ENCODE assay signal across 10 mouse cellular contexts in the genomic region with DNA sequence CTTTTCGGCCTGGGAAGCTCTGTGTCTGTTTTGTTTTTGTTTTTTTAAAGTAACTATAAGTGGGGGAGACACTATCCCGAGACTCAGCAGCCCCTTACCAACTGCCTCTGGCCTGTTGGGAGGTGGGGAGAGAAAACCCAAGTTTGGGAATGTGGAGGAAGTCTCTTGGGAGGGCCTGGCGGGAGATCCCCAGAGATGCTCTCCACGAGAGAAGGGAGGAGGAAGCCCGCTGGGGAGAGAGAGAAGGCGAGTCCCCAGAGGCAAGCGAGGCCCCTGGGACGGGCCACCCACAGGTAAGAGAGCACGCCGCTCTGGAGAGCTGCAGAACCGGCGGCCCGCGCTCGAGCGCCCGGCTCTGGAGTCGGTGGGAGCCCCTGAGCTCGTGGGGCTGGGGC. TPM values are rescaled to one million over a fixed set of nuclear protein-coding genes. Genes with fewer than 3 reads are reported as not detected.
DNase-seq lines count a peak whose midpoint lies in the region; ATAC-seq and TF ChIP-seq lines count a peak whose summit lies in the region.
"Had no signal": no experiment of that assay in that cellular context is flagged by ENCODE, and none has a peak within 500 bp of the region (broad histone marks: within the 10 kb centered on the region; RNA-seq: fewer than 3 reads in every experiment).

No protein-coding gene starts in this region.

- H3K4me3 ChIP-seq in left cerebral cortex, adult 2 months, result peak overlapping the region; percentile 63
- H3K4me3 ChIP-seq in hindbrain, embryonic 14.5 days (replicated peaks; ENCODE audit: low read length), result peak overlapping the region; percentile 46
- peak overlapping the region; percentile 47 for H3K4me3 ChIP-seq in neural tube, embryonic 13.5 days
- H3K4me3 ChIP-seq: myocyte had no signal

- no peak for ATAC-seq in hindbrain, embryonic 14.5 days (ENCODE audit: low FRiP score)
- ATAC-seq in neural tube, embryonic 13.5 days (ENCODE audit: low read depth), result no peak
- ATAC-seq in erythroid progenitor cell, adult 5-6 weeks (replicated peaks; ENCODE audit: low FRiP score, poor library complexity, severe bottlenecking), result no peak

- TF ChIP-seq CTCF in left cerebral cortex, adult 2 months (IDR thresholded peaks at IDR 0.05), result no peak

- H3K9me3 ChIP-seq in hindbrain, embryonic 14.5 days (ENCODE audit: control insufficient read depth, low read length), result no peaks in the 10 kb centered on the region
- no peaks in the 10 kb centered on the region for H3K9me3 ChIP-seq in neural tube, embryonic 13.5 days

- no peaks in the 10 kb centered on the region for H3K36me3 ChIP-seq in hindbrain, embryonic 14.5 days (replicated peaks; ENCODE audit: control insufficient read depth, insufficient read depth)
- H3K36me3 ChIP-seq in neural tube, embryonic 13.5 days, result no peaks in the 10 kb centered on the region

- H3K9ac ChIP-seq in hindbrain, embryonic 14.5 days, result peak overlapping the region; percentile 75
- peak overlapping the region; percentile 79 for H3K9ac ChIP-seq in neural tube, embryonic 13.5 days

- H3K27me3 ChIP-seq in hindbrain, embryonic 14.5 days (ENCODE audit: control insufficient read depth, insufficient read depth, low read length), result peaks cover 91% of the 10 kb centered on the region
- H3K27me3 ChIP-seq in neural tube, embryonic 13.5 days, result peaks cover 98% of the 10 kb centered on the region

- H3K27ac ChIP-seq in left cerebral cortex, adult 2 months, result peak overlapping the region; percentile 96
- peak overlapping the region; percentile 87 for H3K27ac ChIP-seq in hindbrain, embryonic 14.5 days
- H3K27ac ChIP-seq in neural tube, embryonic 13.5 days (replicated peaks), result peak overlapping the region; percentile 90

- 1% methylated on average over 19 of the region's 19 CpGs for WGBS in hindbrain, embryonic 14.5 days
- under 1% methylated on average over 19 of the region's 19 CpGs for WGBS in neural tube, embryonic 13.5 days

- H3K4me2 ChIP-seq in hindbrain, embryonic 14.5 days (replicated peaks), result peak overlapping the region; percentile 52
- H3K4me2 ChIP-seq in neural tube, embryonic 13.5 days, result peak overlapping the region; percentile 54

- peaks cover 10% of the 10 kb centered on the region; the same call in 1 of the 2 replicates for H3K4me1 ChIP-seq in hindbrain, embryonic 14.5 days (replicated peaks; ENCODE audit: control insufficient read depth, insufficient read depth, low read length)
- H3K4me1 ChIP-seq in neural tube, embryonic 13.5 days (replicated peaks), result peaks cover 47% of the 10 kb centered on the region

- DNase-seq in adrenal gland, postnatal 14 days, result peak; percentile 19
- no peak for DNase-seq in adrenal gland, adult (ENCODE audit: inconsistent age in 2 of 2, low spot score in 1 of 2)
- DNase-seq in left cerebral cortex, adult 2 months (ENCODE audit: extremely low spot score in 1 of 2, low spot score in 2 of 2), result peak in 1 of 2 experiments; percentile 35
- DNase-seq in left cerebral cortex, adult 18-20 months (ENCODE audit: low spot score in 2 of 2), result no peak
- DNase-seq in hindbrain, embryonic 14.5 days (ENCODE audit: low spot score), result no peak
- DNase-seq in layer of hippocampus, adult 9-10 months (ENCODE audit: low spot score), result no peak

- intact Hi-C loops in left cerebral cortex, adult 2 months (cut with DNase I), result no loop called here

RNA-seq across cellular contexts. Expression of gene Neurod2, which starts 2.7 kb away (rescaled TPM):
- 0.15 TPM in 1 of 2 replicates, not detected in the other for total RNA-seq in adrenal gland, postnatal 14 days (2021)
- total RNA-seq in left cerebral cortex, adult 2 months (2021), result 10 to 100 TPM; 70.2 to 76.3 TPM
- total RNA-seq in left cerebral cortex, adult 18-20 months (2021), result 10 to 100 TPM; 70.9 to 73.2 TPM
- 21.7 and 25.5 TPM in 2 replicates for polyA plus RNA-seq in hindbrain, embryonic 14.5 days (2014; fragmentation: Nextera tagmentation; extraction: Ambion mirVana)
- 26.4 and 27.0 TPM in 2 replicates for polyA plus RNA-seq in neural tube, embryonic 13.5 days (2015; fragmentation: Nextera tagmentation; extraction: Ambion mirVana)
- total RNA-seq in erythroid progenitor cell, adult 5-6 weeks (2015; ENCODE audit: low replicate concordance), result not detected in 2 replicates
- total RNA-seq in erythroid progenitor cell, adult 5-6 weeks (2017; ENCODE audit: low replicate concordance), result not detected in 2 replicates
- total RNA-seq: hematopoietic stem cell, adult 5-6 weeks had no signal
- polyA plus RNA-seq: myocyte had no signal

RNA-seq across cellular contexts. Expression of gene Ppp1r1b, which starts 21.5 kb away (rescaled TPM):
- total RNA-seq in adrenal gland, postnatal 14 days (2021), result 0.63 and 0.68 TPM in 2 replicates
- total RNA-seq in left cerebral cortex, adult 2 months (2021), result 100 to 1,000 TPM; 146 to 208 TPM
- 100 to 1,000 TPM; 225 to 310 TPM for total RNA-seq in left cerebral cortex, adult 18-20 months (2021)
- polyA plus RNA-seq in hindbrain, embryonic 14.5 days (2014; fragmentation: Nextera tagmentation; extraction: Ambion mirVana), result 3.0 and 3.3 TPM in 2 replicates
- 1.7 and 2.1 TPM in 2 replicates for polyA plus RNA-seq in neural tube, embryonic 13.5 days (2015; fragmentation: Nextera tagmentation; extraction: Ambion mirVana)
- total RNA-seq in erythroid progenitor cell, adult 5-6 weeks (2015; ENCODE audit: low replicate concordance), result not detected in 2 replicates
- not detected in 2 replicates for total RNA-seq in erythroid progenitor cell, adult 5-6 weeks (2017; ENCODE audit: low replicate concordance)
- polyA plus RNA-seq: myocyte had no signal

RNA-seq across cellular contexts. Expression of gene Stard3, which starts 31.4 kb away (rescaled TPM):
- total RNA-seq in adrenal gland, postnatal 14 days (2021), result 21.5 and 22.7 TPM in 2 replicates
- total RNA-seq in left cerebral cortex, adult 2 months (2021), result 10 to 100 TPM; 35.7 to 42.4 TPM
- 10 to 100 TPM; 39.8 to 40.9 TPM for total RNA-seq in left cerebral cortex, adult 18-20 months (2021)
- 33.9 and 36.8 TPM in 2 replicates for polyA plus RNA-seq in hindbrain, embryonic 14.5 days (2014; fragmentation: Nextera tagmentation; extraction: Ambion mirVana)
- 39.7 and 41.1 TPM in 2 replicates for polyA plus RNA-seq in neural tube, embryonic 13.5 days (2015; fragmentation: Nextera tagmentation; extraction: Ambion mirVana)
- 4.6 and 8.3 TPM in 2 replicates for total RNA-seq in erythroid progenitor cell, adult 5-6 weeks (2015; ENCODE audit: low replicate concordance)
- 5.6 and 7.6 TPM in 2 replicates for total RNA-seq in erythroid progenitor cell, adult 5-6 weeks (2017; ENCODE audit: low replicate concordance)

RNA-seq across cellular contexts. Expression of gene Tcap, which starts 56.9 kb away (rescaled TPM):
- 0.48 and 0.53 TPM in 2 replicates for total RNA-seq in adrenal gland, postnatal 14 days (2021)
- 1 to 10 TPM; 8.7 to 10.0 TPM for total RNA-seq in left cerebral cortex, adult 2 months (2021)
- 1 to 10 TPM; 6.9 to 8.1 TPM for total RNA-seq in left cerebral cortex, adult 18-20 months (2021)
- not detected in 2 replicates for polyA plus RNA-seq in hindbrain, embryonic 14.5 days (2014; fragmentation: Nextera tagmentation; extraction: Ambion mirVana)
- 0.42 and 2.1 TPM in 2 replicates for polyA plus RNA-seq in neural tube, embryonic 13.5 days (2015; fragmentation: Nextera tagmentation; extraction: Ambion mirVana)
- not detected in 2 replicates for total RNA-seq in erythroid progenitor cell, adult 5-6 weeks (2015; ENCODE audit: low replicate concordance)
- not detected in 2 replicates for total RNA-seq in erythroid progenitor cell, adult 5-6 weeks (2017; ENCODE audit: low replicate concordance)
- total RNA-seq: hematopoietic stem cell, adult 5-6 weeks had no signal

RNA-seq across cellular contexts. Expression of gene Pnmt, which starts 59.5 kb away (rescaled TPM):
- 687 and 769 TPM in 2 replicates for total RNA-seq in adrenal gland, postnatal 14 days (2021)
- total RNA-seq in left cerebral cortex, adult 2 months (2021), result under 1 TPM in 1 of 2 experiments, not detected in 1; 0.51 TPM
- total RNA-seq in left cerebral cortex, adult 18-20 months (2021), result under 1 TPM; 0.30 to 0.74 TPM
- 3.0 and 3.4 TPM in 2 replicates for polyA plus RNA-seq in hindbrain, embryonic 14.5 days (2014; fragmentation: Nextera tagmentation; extraction: Ambion mirVana)
- 0.73 and 0.79 TPM in 2 replicates for polyA plus RNA-seq in neural tube, embryonic 13.5 days (2015; fragmentation: Nextera tagmentation; extraction: Ambion mirVana)
- total RNA-seq in erythroid progenitor cell, adult 5-6 weeks (2015; ENCODE audit: low replicate concordance), result not detected in 2 replicates
- not detected in 2 replicates for total RNA-seq in erythroid progenitor cell, adult 5-6 weeks (2017; ENCODE audit: low replicate concordance)
- total RNA-seq: hematopoietic stem cell, adult 5-6 weeks had no signal

Comparison
In these comparisons a context has a peak if more than half of its experiments do, and no peak if none do; other contexts are left out.
1. RNA of gene Neurod2, which starts 2.7 kb away (total RNA-seq): 70.2 to 76.3 TPM in left cerebral cortex, adult 2 months and 70.9 to 73.2 TPM in left cerebral cortex, adult 18-20 months; 0.15 TPM in adrenal gland, postnatal 14 days and not detected in erythroid progenitor cell, adult 5-6 weeks; every median in the first group is over 10 times any median in the second.
2. RNA of gene Ppp1r1b, which starts 21.5 kb away (total RNA-seq): 225 to 310 TPM in left cerebral cortex, adult 18-20 months and 146 to 208 TPM in left cerebral cortex, adult 2 months; 0.63 to 0.68 TPM in adrenal gland, postnatal 14 days and not detected in erythroid progenitor cell, adult 5-6 weeks; every median in the first group is over 10 times any median in the second.
3. Peak in every context shown above with its lines, with median percentiles within 50 percentile points of each other: H3K27ac ChIP-seq and H3K4me3 ChIP-seq.